Mouse (Mus musculus): Measurements from ENCODE around the gene Mgea5. TPM values are rescaled to one million over a fixed set of nuclear protein-coding genes. Genes with fewer than 3 reads are reported as not detected.

The Mgea5 gene
- 400 TPM for total RNA-seq (2023)

DNA sequence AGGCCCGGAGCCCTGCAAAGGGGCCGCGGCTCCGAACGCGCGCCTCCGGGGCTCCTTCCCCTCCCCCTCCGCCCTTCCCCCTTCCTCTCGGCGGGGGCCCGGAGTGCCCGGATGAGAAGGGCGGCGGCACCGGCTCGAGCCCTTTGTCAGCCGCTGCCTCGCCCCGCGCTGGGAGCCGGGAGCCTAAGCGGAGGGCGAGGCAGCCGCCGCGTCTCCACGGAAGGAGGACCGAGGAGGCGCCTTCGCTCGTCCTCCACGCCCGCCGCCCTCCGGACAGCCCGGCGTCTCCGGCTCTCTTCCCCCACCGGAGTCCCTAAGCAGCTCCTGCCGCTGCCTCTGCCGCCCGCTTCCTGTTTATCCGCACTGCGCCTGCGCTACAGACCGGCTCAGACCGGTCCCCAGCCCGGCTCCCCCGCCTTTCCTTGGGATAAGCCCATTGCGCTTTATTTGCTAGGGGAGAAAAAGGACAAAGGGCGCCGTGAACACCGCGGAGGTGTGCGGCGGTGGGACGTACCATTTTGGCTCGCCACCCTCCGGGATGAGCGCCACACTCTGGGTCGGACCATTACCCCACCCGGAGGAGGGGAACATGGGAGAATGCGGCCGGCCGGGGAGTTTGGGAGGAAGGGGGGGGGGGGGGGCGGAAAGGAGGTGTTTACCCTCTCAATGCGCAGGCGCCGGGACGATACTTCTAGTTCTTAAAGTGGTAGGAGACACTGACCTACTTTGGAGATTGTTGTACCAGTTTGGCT lies at the start of gene Mgea5:
Gene Mgea5 (minus strand): TSS at position 657 of the 752 bp plus-strand sequence.

DNA sequence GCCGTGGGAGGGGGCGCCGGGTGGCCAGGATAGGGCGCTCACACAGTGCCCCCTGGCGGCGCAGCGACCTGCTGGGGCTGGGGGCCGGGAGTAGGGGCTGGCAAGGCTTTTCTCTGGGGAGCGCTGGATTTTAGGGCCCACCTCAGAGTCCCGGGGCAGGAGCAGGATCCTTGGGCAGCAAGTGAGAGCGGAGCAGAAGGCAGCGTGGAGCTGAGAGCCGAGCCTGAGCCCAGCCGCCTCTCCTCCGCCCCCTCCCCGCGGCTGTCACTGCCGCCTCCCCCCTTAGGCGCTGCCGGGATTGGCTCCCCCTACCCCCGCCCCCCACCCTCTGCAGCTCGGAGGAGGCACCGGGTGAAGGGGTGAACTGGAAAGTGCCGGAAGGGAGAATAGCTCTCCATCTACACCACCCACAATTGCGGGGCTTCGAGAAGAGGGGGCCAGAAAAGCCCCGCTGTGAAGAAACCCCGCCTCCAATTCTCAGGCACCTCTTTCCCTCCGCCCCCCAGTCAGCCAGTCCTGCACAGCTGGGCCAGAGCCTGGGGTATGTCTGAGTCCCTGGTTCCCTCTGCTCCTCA lies 32.3 kb upstream of the Mgea5 start, which contains the start of gene Kcnip2:
Gene Kcnip2 (minus strand): TSS at position 231 of the 575 bp plus-strand sequence.

DNA sequence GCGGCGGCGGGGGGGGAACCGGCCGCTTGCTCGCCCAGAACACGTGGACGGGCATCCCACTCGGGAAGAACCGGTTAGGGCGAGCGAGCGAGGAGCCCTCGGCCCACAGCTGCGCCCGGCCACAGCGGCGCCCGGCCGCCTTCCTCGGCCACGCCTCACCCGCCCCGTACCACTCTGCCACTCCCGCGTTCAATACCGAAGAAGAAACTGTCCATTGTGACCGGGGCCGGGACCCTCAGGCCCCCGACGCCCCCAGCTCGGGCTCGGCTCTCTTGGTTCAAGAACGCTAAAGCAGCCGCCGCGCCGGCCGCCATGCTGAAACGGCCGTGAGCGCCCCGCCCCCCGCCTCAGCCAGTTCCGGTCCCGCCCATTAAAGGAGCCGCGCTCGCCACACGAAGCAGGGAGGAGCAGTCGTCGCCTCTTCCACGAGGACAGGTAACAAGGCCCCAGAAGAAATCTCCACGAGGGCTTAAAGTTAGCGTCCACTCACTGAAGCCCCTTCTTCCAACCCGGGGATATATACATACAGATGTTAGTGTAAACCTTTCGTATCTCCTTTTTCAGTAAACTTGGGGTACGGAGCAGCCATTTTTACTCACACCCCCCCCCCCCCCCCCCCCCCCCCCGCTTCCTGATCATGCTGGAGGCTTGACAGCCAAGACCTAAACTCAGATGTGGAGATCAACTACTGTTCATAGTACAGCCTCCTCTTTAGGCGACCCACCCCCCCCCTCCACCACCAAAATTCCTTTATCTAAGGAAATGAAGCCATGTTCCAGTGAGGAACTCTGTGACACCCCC lies 34.2 kb downstream of the Mgea5 start, which contains the start of gene Npm3:
Gene Npm3 (minus strand): TSS at position 349 of the 801 bp plus-strand sequence.

DNA sequence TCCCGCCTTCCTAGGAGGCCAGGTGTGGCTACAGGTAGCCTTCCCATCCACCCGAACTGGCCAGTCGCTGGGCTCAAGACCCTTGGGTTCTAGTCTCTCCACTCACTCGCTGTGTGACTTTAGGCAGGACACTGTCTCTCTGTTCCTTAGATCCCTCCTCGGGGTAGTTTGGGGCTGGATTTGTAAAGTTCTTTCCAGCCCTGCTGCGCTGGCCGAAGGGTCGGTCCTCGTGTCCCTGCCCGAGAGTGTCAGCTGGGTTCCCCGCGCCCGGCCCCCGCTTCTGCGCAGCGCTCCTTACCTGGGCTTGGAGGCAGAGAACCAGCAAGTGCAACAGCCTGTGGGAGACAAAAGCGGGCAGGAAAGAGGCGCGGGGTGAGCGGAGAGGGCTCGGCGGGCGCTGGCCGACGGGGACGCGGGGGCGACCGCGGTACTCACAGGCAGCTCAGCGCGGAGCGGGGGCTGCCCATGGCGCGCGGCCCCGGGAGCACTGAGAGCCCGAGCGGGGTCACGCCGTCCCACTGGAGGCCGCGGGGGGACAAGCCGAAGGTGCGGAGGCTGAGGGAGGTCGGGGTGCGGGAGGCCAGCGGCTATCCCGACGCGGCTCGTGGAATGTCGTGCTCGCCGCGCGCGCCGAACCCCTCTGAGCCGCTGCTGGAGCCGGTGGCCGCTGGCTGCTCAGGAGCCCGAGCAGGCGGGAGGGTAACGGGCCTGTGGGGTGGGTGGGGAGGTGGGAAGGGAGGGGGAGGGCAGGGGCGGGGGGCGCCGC lies 41.2 kb downstream of the Mgea5 start, which contains the start of gene Fgf8:
Gene Fgf8 (minus strand): TSS at position 698 of the 766 bp plus-strand sequence.

Other genes starting within 250 kb of the Mgea5 start
- gene Poll, start 223.3 kb downstream of the Mgea5 start, total RNA-seq (2023) = 8.9 TPM
- gene Gm17018, start 223.2 kb downstream of the Mgea5 start, total RNA-seq (2023) = 14.4 TPM
- 63.2 TPM for gene Fbxw4, start 123.5 kb downstream of the Mgea5 start, total RNA-seq (2023)
- gene Fgf8, start 40.9 kb downstream of the Mgea5 start, total RNA-seq (2023) = not detected
- gene Npm3, start 34.2 kb downstream of the Mgea5 start, total RNA-seq (2023) = 49.4 TPM
- 21.6 TPM for gene Kcnip2, start 32.2 kb upstream of the Mgea5 start, total RNA-seq (2023)
- 17.7 TPM for gene Armh3, start 214.7 kb upstream of the Mgea5 start, total RNA-seq (2023)
- gene Hps6, start 219.7 kb upstream of the Mgea5 start, total RNA-seq (2023) = 4.5 TPM